Mouse (Mus musculus): ENCODE data around the gene Cdkal1.

DNA sequence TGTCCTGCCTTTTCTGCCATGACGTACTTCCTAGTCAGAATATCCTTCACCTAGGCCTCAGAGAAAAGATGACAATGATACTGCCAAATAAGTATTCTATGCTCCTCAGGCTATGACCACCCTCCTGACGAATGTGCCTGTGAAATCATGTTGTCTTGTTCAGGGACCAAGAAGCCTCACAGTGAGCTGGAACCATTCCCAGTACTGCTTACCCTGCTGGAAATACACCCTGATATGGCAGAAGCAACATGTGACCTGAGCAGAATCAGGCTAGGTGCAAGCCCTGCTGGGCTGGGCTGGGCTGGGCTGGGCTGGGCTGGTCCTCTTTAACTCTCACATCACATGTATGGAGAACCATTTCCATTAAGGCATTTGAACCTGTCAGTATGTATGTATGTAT, 477.9 kb downstream of the Cdkal1 start:
- no peak for TF ChIP-seq CTCF (IDR thresholded peaks at IDR 0.05; ENCODE audit: extremely low read depth, insufficient read depth, low read length)
- no peak for TF ChIP-seq POLR2A (IDR thresholded peaks at IDR 0.05; ENCODE audit: extremely low read depth, insufficient read depth, low read length)
